Mouse (Mus musculus) layer of hippocampus, postnatal 36 days (tissue): Measurements from ENCODE around the gene Hspg2. TPM values are rescaled to one million over a fixed set of nuclear protein-coding genes. Genes with fewer than 3 reads are reported as not detected.

Experiments used
- DNase-seq, 2 experiments: peaks; one replicate each; pipeline ENCODE4 v3.0.0; 2022
- total RNA-seq, 2 experiments: library from RNA; stranded (reverse); gene quantifications; 2 replicates each; pipeline ENCODE4 v1.2.3; 2021

The Hspg2 gene
- total RNA-seq, 2 experiments from 2014 or later, result 6.4 to 7.3 TPM

- no peak for DNase-seq
These were observed 12.9 kb downstream of the Hspg2 start for GRCm38 (mm10) chr4:137481381-137482030.

GRCm38 (mm10) chr4:137483871-137484270 is 15.3 kb downstream of the Hspg2 start:
- no peak for DNase-seq

GRCm38 (mm10) chr4:137484586-137484985 is 16.0 kb downstream of the Hspg2 start:
- DNase-seq, result no peak

- no peak for DNase-seq
These were observed 16.8 kb downstream of the Hspg2 start for GRCm38 (mm10) chr4:137485258-137485960.

GRCm38 (mm10) chr4:137486081-137487014 is 17.8 kb downstream of the Hspg2 start:
- no peak for DNase-seq

GRCm38 (mm10) chr4:137487286-137488000 is 18.9 kb downstream of the Hspg2 start:
- DNase-seq, result no peak

GRCm38 (mm10) chr4:137488038-137488437 is 19.5 kb downstream of the Hspg2 start:
- no peak for DNase-seq

- DNase-seq, result no peak
These were observed 20.2 kb downstream of the Hspg2 start for GRCm38 (mm10) chr4:137488571-137489303.

- no peak for DNase-seq
These were observed 21.4 kb downstream of the Hspg2 start for GRCm38 (mm10) chr4:137489996-137490395.

- DNase-seq, result no peak
These were observed 24.0 kb downstream of the Hspg2 start for GRCm38 (mm10) chr4:137492563-137492962.

GRCm38 (mm10) chr4:137493187-137493586 is 24.6 kb downstream of the Hspg2 start:
- DNase-seq, result no peak

- no peak for DNase-seq
These were observed 26.4 kb downstream of the Hspg2 start for GRCm38 (mm10) chr4:137494751-137495500.

- DNase-seq, result no peak
These were observed 27.0 kb downstream of the Hspg2 start for GRCm38 (mm10) chr4:137495501-137496100.

GRCm38 (mm10) chr4:137497367-137497766 is 28.8 kb downstream of the Hspg2 start:
- no peak for DNase-seq

GRCm38 (mm10) chr4:137497892-137498722 is 29.5 kb downstream of the Hspg2 start:
- no peak for DNase-seq

- DNase-seq, result no peak
These were observed 30.5 kb downstream of the Hspg2 start for GRCm38 (mm10) chr4:137498882-137499583.

GRCm38 (mm10) chr4:137500149-137500548 is 31.6 kb downstream of the Hspg2 start:
- DNase-seq, result no peak

GRCm38 (mm10) chr4:137500953-137501352 is 32.4 kb downstream of the Hspg2 start:
- no peak for DNase-seq

- no peak for DNase-seq
These were observed 33.6 kb downstream of the Hspg2 start for GRCm38 (mm10) chr4:137502183-137502582.
